Mouse (Mus musculus): ENCODE measurements around the gene Nfkbib. TPM values are rescaled to one million over a fixed set of nuclear protein-coding genes. Genes with fewer than 3 reads are reported as not detected.

Gene Nfkbib
- total RNA-seq, 2 experiments from 2014 or later = 34.8 to 36.8 TPM

- no peak for TF ChIP-seq CTCF (IDR thresholded peaks at IDR 0.05)
- intact Hi-C loops (cut with DNase I) = no loop called here
- no peak for DNase-seq (ENCODE audit: extremely low spot score in 1 of 2, low spot score in 2 of 2)
- H3K27ac ChIP-seq = no peak overlapping the region
- H3K4me3 ChIP-seq = peak overlapping the region; percentile 75; the same call in 1 of the 2 replicates
Measured at GRCm38 (mm10) chr7:28765211-28765610, 2.1 kb downstream of the Nfkbib start.

GRCm38 (mm10) chr7:28761907-28762306 lies 5.4 kb downstream of the Nfkbib start:
- no peak overlapping the region for H3K4me3 ChIP-seq
- no peak for TF ChIP-seq CTCF (IDR thresholded peaks at IDR 0.05)
- intact Hi-C loops (cut with DNase I) = no loop called here
- no peak overlapping the region for H3K27ac ChIP-seq
- DNase-seq (ENCODE audit: extremely low spot score in 1 of 2, low spot score in 2 of 2) = no peak

GRCm38 (mm10) chr7:28758623-28759022 lies 8.7 kb downstream of the Nfkbib start:
- no peak for DNase-seq (ENCODE audit: extremely low spot score in 1 of 2, low spot score in 2 of 2)
- Histone ChIP-seq H3K4me3 (no peak overlapping the region), H3K27ac (no peak overlapping the region)
- TF ChIP-seq CTCF (IDR thresholded peaks at IDR 0.05) = no peak
- intact Hi-C loops (cut with DNase I) = no loop called here

- intact Hi-C loops (cut with DNase I) = no loop called here
- Histone ChIP-seq H3K27ac (no peak within 1 kb of the TSS), H3K4me3 (peak within 1 kb of the TSS; percentile 19; the same call in 1 of the 2 replicates)
- DNase-seq (ENCODE audit: extremely low spot score in 1 of 2, low spot score in 2 of 2) = no peak
- TF ChIP-seq CTCF (IDR thresholded peaks at IDR 0.05) = no peak
Measured at GRCm38 (mm10) chr7:28756079-28756478, 11.2 kb downstream of the Nfkbib start, which contains the start of gene Ccer2. TSS of gene Ccer2 (plus strand) at chr7:28756174.

GRCm38 (mm10) chr7:28749935-28750334 lies 17.4 kb downstream of the Nfkbib start:
- no peak overlapping the region for H3K27ac ChIP-seq
- no peak overlapping the region for H3K4me3 ChIP-seq
- no peak for TF ChIP-seq CTCF (IDR thresholded peaks at IDR 0.05)
- intact Hi-C loops (cut with DNase I) = no loop called here
- no peak for DNase-seq (ENCODE audit: extremely low spot score in 1 of 2, low spot score in 2 of 2)

- peak; percentile 95 for TF ChIP-seq CTCF (IDR thresholded peaks at IDR 0.05)
- Histone ChIP-seq H3K27ac (peak within 1 kb of the TSS; percentile 94), H3K4me3 (peak within 1 kb of the TSS; percentile 64)
- DNase-seq (ENCODE audit: extremely low spot score in 1 of 2, low spot score in 2 of 2) = peak; percentile 93 to 95
- intact Hi-C loops (cut with DNase I) = no loop called here
Measured at GRCm38 (mm10) chr7:28741709-28742438, 25.4 kb downstream of the Nfkbib start, which contains the start of the genes Mrps12 and Sars2. TSS of gene Mrps12 (minus strand) at chr7:28741820. TSS of gene Sars2 (plus strand) at chr7:28741992.

GRCm38 (mm10) chr7:28741368-28741708 lies 26.0 kb downstream of the Nfkbib start:
- H3K27ac ChIP-seq = peak overlapping the region; percentile 82
- no peak for TF ChIP-seq CTCF (IDR thresholded peaks at IDR 0.05)
- no peak for DNase-seq (ENCODE audit: extremely low spot score in 1 of 2, low spot score in 2 of 2)
- intact Hi-C loops (cut with DNase I) = no loop called here
- peak overlapping the region; percentile 64 for H3K4me3 ChIP-seq

GRCm38 (mm10) chr7:28740949-28741348 lies 26.4 kb downstream of the Nfkbib start:
- intact Hi-C loops (cut with DNase I) = no loop called here
- Histone ChIP-seq H3K4me3 (peak overlapping the region; percentile 64), H3K27ac (peak overlapping the region; percentile 82)
- no peak for DNase-seq (ENCODE audit: extremely low spot score in 1 of 2, low spot score in 2 of 2)
- TF ChIP-seq CTCF (IDR thresholded peaks at IDR 0.05) = no peak; the same call in 1 of the 2 replicates

- intact Hi-C loops (cut with DNase I) = no loop called here
- Histone ChIP-seq H3K4me3 (no peak overlapping the region), H3K27ac (no peak overlapping the region)
- no peak for DNase-seq (ENCODE audit: extremely low spot score in 1 of 2, low spot score in 2 of 2)
- TF ChIP-seq CTCF (IDR thresholded peaks at IDR 0.05) = no peak
Measured at GRCm38 (mm10) chr7:28739829-28740228, 27.5 kb downstream of the Nfkbib start.

- Histone ChIP-seq H3K4me3 (no peak overlapping the region), H3K27ac (no peak overlapping the region)
- intact Hi-C loops (cut with DNase I) = no loop called here
- no peak for DNase-seq (ENCODE audit: extremely low spot score in 1 of 2, low spot score in 2 of 2)
- TF ChIP-seq CTCF (IDR thresholded peaks at IDR 0.05) = no peak
Measured at GRCm38 (mm10) chr7:28735701-28736100, 31.6 kb downstream of the Nfkbib start.

- H3K4me3 ChIP-seq = no peak overlapping the region
- intact Hi-C loops (cut with DNase I) = no loop called here
- TF ChIP-seq CTCF (IDR thresholded peaks at IDR 0.05) = no peak
- no peak overlapping the region for H3K27ac ChIP-seq
- no peak for DNase-seq (ENCODE audit: extremely low spot score in 1 of 2, low spot score in 2 of 2)
Measured at GRCm38 (mm10) chr7:28733211-28733610, 34.1 kb downstream of the Nfkbib start.

GRCm38 (mm10) chr7:28732341-28733142 lies 34.8 kb downstream of the Nfkbib start:
- H3K27ac ChIP-seq = no peak overlapping the region
- TF ChIP-seq CTCF (IDR thresholded peaks at IDR 0.05) = no peak
- H3K4me3 ChIP-seq = peak overlapping the region; percentile 35
- peak in 1 of 2 experiments; percentile 53 for DNase-seq (ENCODE audit: extremely low spot score in 1 of 2, low spot score in 2 of 2)
- intact Hi-C loops (cut with DNase I) = no loop called here
